ENCODE assay signal across 11 mouse cellular contexts in genomic region chr11:88909388-88910036, GRCm38 (mm10). TPM values are rescaled to one million over a fixed set of nuclear protein-coding genes. Genes with fewer than 3 reads are reported as not detected.
A peak's percentile ranks its signal among the peaks of the same experiment; 100 is the strongest.
DNase-seq lines count a peak whose midpoint lies in the region.
"Had no signal": no experiment of that assay in that cellular context is flagged by ENCODE, and none has a peak within 500 bp of the region (broad histone marks: within the 10 kb centered on the region; RNA-seq: fewer than 3 reads in every experiment).

No protein-coding gene starts in this region.

- peak; percentile 29 for DNase-seq in 3T3-L1 (ENCODE audit: low read depth, low spot score)
- DNase-seq in Muller cell, postnatal 12 days (ENCODE audit: inconsistent ontology term) = peak; percentile 50
- DNase-seq in gastrocnemius, postnatal 25 days = peak; percentile 22
- DNase-seq in kidney, postnatal 25 days = peak; percentile 81 to 93
- DNase-seq in right cerebral cortex, postnatal 25 days = no peak
- no peak for DNase-seq in frontal cortex, postnatal 36 days (ENCODE audit: low spot score in 2 of 2)
- no peak for DNase-seq in thymus, postnatal 0 days (ENCODE audit: low spot score)
- no peak for DNase-seq in right cerebral cortex, postnatal 4 days

RNA-seq across cellular contexts. Expression of gene Akap1, which starts 45.1 kb away (rescaled TPM):
- 10 to 100 TPM; 65.8 to 77.9 TPM for total RNA-seq in gastrocnemius, postnatal 25 days (2021)
- 9.3 and 10.0 TPM in 2 replicates for polyA plus RNA-seq in thymus, postnatal 0 days (2015; fragmentation: Nextera tagmentation; extraction: Ambion mirVana)

RNA-seq across cellular contexts. Expression of gene Scpep1, which starts 45.8 kb away (rescaled TPM):
- 10 to 100 TPM in 1 of 2 experiments, 1 to 10 TPM in 1; 8.6 to 10.8 TPM for total RNA-seq in gastrocnemius, postnatal 25 days (2021)
- polyA plus RNA-seq in thymus, postnatal 0 days (2015; fragmentation: Nextera tagmentation; extraction: Ambion mirVana) = 19.5 TPM in 2 replicates

RNA-seq across cellular contexts. Expression of gene Elobl, which starts 57.2 kb away (rescaled TPM):
- total RNA-seq in gastrocnemius, postnatal 25 days (2021) = not detected
- polyA plus RNA-seq in thymus, postnatal 0 days (2015; fragmentation: Nextera tagmentation; extraction: Ambion mirVana) = 0.81 and 0.82 TPM in 2 replicates
- total RNA-seq: hematopoietic stem cell, adult 5-6 weeks; left cerebral cortex, postnatal 14 days had no signal
- polyA plus RNA-seq: stomach, embryonic 16.5 days had no signal

Comparison
In these comparisons a context has a peak if more than half of its experiments do, and no peak if none do; other contexts are left out.
1. DNase-seq: peak in 3T3-L1 (single experiment), Muller cell, postnatal 12 days (single experiment), gastrocnemius, postnatal 25 days (single experiment) and kidney, postnatal 25 days (2 of 2); none in right cerebral cortex, postnatal 25 days (single experiment), frontal cortex, postnatal 36 days (0 of 2), thymus, postnatal 0 days (single experiment) and right cerebral cortex, postnatal 4 days (single experiment).